ENCODE assay signal across 10 mouse cellular contexts in genomic region chr9:43327182-43328129, GRCm38 (mm10). TPM values are rescaled to one million over a fixed set of nuclear protein-coding genes. Genes with fewer than 3 reads are reported as not detected.
A peak's percentile ranks its signal among the peaks of the same experiment; 100 is the strongest.
DNase-seq lines count a peak whose midpoint lies in the region; ATAC-seq and TF ChIP-seq lines count a peak whose summit lies in the region.
"Had no signal": no experiment of that assay in that cellular context is flagged by ENCODE, and none has a peak within 500 bp of the region (broad histone marks: within the 10 kb centered on the region; RNA-seq: fewer than 3 reads in every experiment).

No protein-coding gene starts in this region.

- H3K4me3 ChIP-seq in liver, embryonic 14.5 days (ENCODE audit: insufficient read depth in 1 of 2, low read depth in 2 of 2, low read length in 2 of 2): no peak overlapping the region
- H3K4me3 ChIP-seq in liver, embryonic 12.5 days: no peak overlapping the region
- H3K4me3 ChIP-seq in forebrain, embryonic 12.5 days (replicated peaks): no peak overlapping the region
- no peak overlapping the region for H3K4me3 ChIP-seq in neural tube, embryonic 14.5 days (ENCODE audit: low read depth, low read length)
- H3K4me3 ChIP-seq: limb, embryonic 12.5 days had no signal

- no peaks in the 10 kb centered on the region for H3K9me3 ChIP-seq in liver, embryonic 14.5 days (ENCODE audit: control insufficient read depth, low read length)
- no peaks in the 10 kb centered on the region for H3K9me3 ChIP-seq in liver, embryonic 12.5 days (replicated peaks)
- H3K9me3 ChIP-seq in forebrain, embryonic 12.5 days: no peaks in the 10 kb centered on the region
- no peaks in the 10 kb centered on the region for H3K9me3 ChIP-seq in neural tube, embryonic 14.5 days (ENCODE audit: control insufficient read depth, low read length)
- H3K9me3 ChIP-seq: limb, embryonic 12.5 days had no signal

- intact Hi-C loops in left cerebral cortex, postnatal 36 days (cut with DNase I): no loop called here

- WGBS in liver, embryonic 14.5 days (ENCODE audit: insufficient replicate concordance): 39% methylated on average over 21 of the region's 21 CpGs
- WGBS in liver, embryonic 12.5 days (ENCODE audit: insufficient replicate concordance): 42% methylated on average over 21 of the region's 21 CpGs
- WGBS in forebrain, embryonic 12.5 days: 52% methylated on average over 21 of the region's 21 CpGs
- 45% methylated on average over 21 of the region's 21 CpGs for WGBS in neural tube, embryonic 14.5 days

- no peak for ATAC-seq in liver, embryonic 14.5 days (ENCODE audit: insufficient read depth)
- no peak for ATAC-seq in liver, embryonic 12.5 days
- 0 out of 2 replicates have a peak, but pooled peaks have one; percentile 51 for ATAC-seq in forebrain, embryonic 12.5 days (ENCODE audit: low FRiP score)
- 0 out of 2 replicates have a peak, but pooled peaks have one; percentile 25 for ATAC-seq in neural tube, embryonic 14.5 days (ENCODE audit: low read depth)

- no peaks in the 10 kb centered on the region for H3K27me3 ChIP-seq in liver, embryonic 14.5 days (ENCODE audit: control insufficient read depth, insufficient read depth, low read length)
- peaks cover 20% of the 10 kb centered on the region for H3K27me3 ChIP-seq in liver, embryonic 12.5 days (replicated peaks)
- no peaks in the 10 kb centered on the region; the same call in 1 of the 2 replicates for H3K27me3 ChIP-seq in forebrain, embryonic 12.5 days
- H3K27me3 ChIP-seq in neural tube, embryonic 14.5 days (ENCODE audit: control insufficient read depth, insufficient read depth, low read length): no peaks in the 10 kb centered on the region

- H3K27ac ChIP-seq in liver, embryonic 14.5 days: no peak overlapping the region
- H3K27ac ChIP-seq in liver, embryonic 12.5 days: no peak overlapping the region
- no peak overlapping the region for H3K27ac ChIP-seq in forebrain, embryonic 12.5 days
- no peak overlapping the region for H3K27ac ChIP-seq in neural tube, embryonic 14.5 days (ENCODE audit: low read depth, low read length)
- H3K27ac ChIP-seq: limb, embryonic 12.5 days had no signal

- no peak for TF ChIP-seq EP300 in liver, embryonic 14.5 days (IDR thresholded peaks at IDR 0.05; ENCODE audit: low read depth)

- no peak overlapping the region for H3K4me2 ChIP-seq in liver, embryonic 14.5 days (ENCODE audit: low read depth)
- H3K4me2 ChIP-seq in liver, embryonic 12.5 days: no peak overlapping the region
- no peak overlapping the region for H3K4me2 ChIP-seq in forebrain, embryonic 12.5 days
- no peak overlapping the region for H3K4me2 ChIP-seq in neural tube, embryonic 14.5 days (ENCODE audit: low read depth, low read length)
- H3K4me2 ChIP-seq: limb, embryonic 12.5 days had no signal

- no peaks in the 10 kb centered on the region for H3K36me3 ChIP-seq in liver, embryonic 14.5 days (replicated peaks; ENCODE audit: control insufficient read depth, insufficient read depth, low read depth)
- no peaks in the 10 kb centered on the region for H3K36me3 ChIP-seq in liver, embryonic 12.5 days
- H3K36me3 ChIP-seq in forebrain, embryonic 12.5 days (replicated peaks): no peaks in the 10 kb centered on the region
- no peaks in the 10 kb centered on the region for H3K36me3 ChIP-seq in neural tube, embryonic 14.5 days (ENCODE audit: control insufficient read depth, insufficient read depth, low read length)
- H3K36me3 ChIP-seq: limb, embryonic 12.5 days had no signal

- H3K9ac ChIP-seq in liver, embryonic 14.5 days (replicated peaks): no peak overlapping the region
- H3K9ac ChIP-seq in liver, embryonic 12.5 days: no peak overlapping the region
- no peak overlapping the region for H3K9ac ChIP-seq in forebrain, embryonic 12.5 days
- H3K9ac ChIP-seq in neural tube, embryonic 14.5 days (replicated peaks; ENCODE audit: low read depth, low read length): no peak overlapping the region
- H3K9ac ChIP-seq: limb, embryonic 12.5 days had no signal

- peak; percentile 45; the same call in 1 of the 2 replicates for TF ChIP-seq CTCF in liver, embryonic 14.5 days (IDR thresholded peaks at IDR 0.05; ENCODE audit: low read depth)

- peak; percentile 51 to 56 for DNase-seq in cerebellum, postnatal 10 days
- no peak for DNase-seq in cerebellum, adult 9-11 months
- DNase-seq in liver, embryonic 14.5 days (ENCODE audit: low read depth in 3 of 3, low spot score in 3 of 3): no peak
- DNase-seq in MN1 (ENCODE audit: low spot score): no peak
- no peak for DNase-seq in left cerebral cortex, postnatal 36 days (ENCODE audit: low spot score in 2 of 2)
- DNase-seq: gastrocnemius, postnatal 10 days had no signal

- H3K4me1 ChIP-seq in liver, embryonic 14.5 days (replicated peaks; ENCODE audit: control insufficient read depth in 2 of 2, insufficient read depth in 2 of 2, low read length in 1 of 2): no peaks in the 10 kb centered on the region
- no peaks in the 10 kb centered on the region for H3K4me1 ChIP-seq in liver, embryonic 12.5 days
- H3K4me1 ChIP-seq in forebrain, embryonic 12.5 days: peaks cover 5% of the 10 kb centered on the region
- no peaks in the 10 kb centered on the region for H3K4me1 ChIP-seq in neural tube, embryonic 14.5 days (ENCODE audit: control insufficient read depth, insufficient read depth, low read length)

RNA-seq across cellular contexts. Expression of gene Trim29, which starts 16.8 kb away (rescaled TPM):
- polyA plus RNA-seq in liver, embryonic 14.5 days (2012; rRNA removed): 0.05 and 0.07 TPM in 2 replicates
- polyA plus RNA-seq in liver, embryonic 14.5 days (2014; fragmentation: Nextera tagmentation; extraction: Ambion mirVana): not detected in 2 replicates
- not detected in 2 replicates for polyA plus RNA-seq in liver, embryonic 12.5 days (2016; fragmentation: Nextera tagmentation; extraction: Ambion mirVana)
- polyA plus RNA-seq in forebrain, embryonic 12.5 days (2016; fragmentation: Nextera tagmentation; extraction: Ambion mirVana): 0.65 and 0.67 TPM in 2 replicates
- polyA plus RNA-seq in neural tube, embryonic 14.5 days (2014; fragmentation: Nextera tagmentation; extraction: Ambion mirVana): not detected in 2 replicates
- total RNA-seq in left cerebral cortex, postnatal 36 days (2021): under 1 TPM; 0.30 to 0.75 TPM

Comparison
In these comparisons a context has a peak if more than half of its experiments do, and no peak if none do; other contexts are left out.
1. DNase-seq: peak in cerebellum, postnatal 10 days (2 of 2); none in cerebellum, adult 9-11 months (single experiment), liver, embryonic 14.5 days (0 of 3), MN1 (single experiment) and left cerebral cortex, postnatal 36 days (0 of 2).
2. ATAC-seq: peak in forebrain, embryonic 12.5 days (single experiment) and neural tube, embryonic 14.5 days (single experiment); none in liver, embryonic 14.5 days (single experiment) and liver, embryonic 12.5 days (single experiment).